26 mouse cellular contexts compared by ENCODE assay signal in the genomic region with DNA sequence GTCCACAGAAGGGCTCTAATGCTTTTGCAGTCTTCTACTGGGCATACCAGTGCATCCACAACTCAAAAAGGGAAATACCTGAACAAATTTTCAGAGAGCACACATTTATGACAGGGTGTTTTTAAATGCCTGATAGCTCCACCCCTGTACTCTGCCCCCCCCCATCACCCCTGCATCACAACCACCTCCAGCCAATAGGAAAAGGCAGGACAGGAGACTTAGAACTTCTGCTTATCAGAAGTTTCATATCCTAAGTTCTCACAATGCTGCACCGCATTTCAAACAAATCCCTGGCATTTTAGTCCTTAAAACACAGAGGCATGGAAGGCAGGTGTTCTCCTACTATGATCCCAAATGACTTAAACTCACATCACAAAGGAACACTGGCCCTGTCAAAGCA. TPM values are rescaled to one million over a fixed set of nuclear protein-coding genes. Genes with fewer than 3 reads are reported as not detected.
"Had no signal": no experiment of that assay in that cellular context is flagged by ENCODE, and none has a peak within 500 bp of the region (broad histone marks: within the 10 kb centered on the region; RNA-seq: fewer than 3 reads in every experiment).

No protein-coding gene starts in this region.

- H3K4me1 ChIP-seq: heart, embryonic 10.5 days; heart, embryonic 12.5 days; hindbrain, embryonic 13.5 days; hindbrain, embryonic 15.5 days; intestine, embryonic 15.5 days; limb, embryonic 10.5 days; limb, embryonic 12.5 days; liver, embryonic 13.5 days had no signal

- H3K4me2 ChIP-seq: heart, embryonic 12.5 days; hindbrain, embryonic 13.5 days; hindbrain, embryonic 15.5 days; intestine, embryonic 15.5 days; limb, embryonic 12.5 days; liver, embryonic 11.5 days; liver, embryonic 13.5 days had no signal

- H3K36me3 ChIP-seq: heart, embryonic 10.5 days; heart, embryonic 12.5 days; hindbrain, embryonic 13.5 days; hindbrain, embryonic 15.5 days; intestine, embryonic 15.5 days; limb, embryonic 10.5 days; limb, embryonic 12.5 days; liver, embryonic 13.5 days had no signal

- H3K27ac ChIP-seq: gastrocnemius, adult 2 months; heart, embryonic 10.5 days; hindbrain, embryonic 13.5 days; hindbrain, embryonic 15.5 days; intestine, embryonic 15.5 days; layer of hippocampus, adult 2 months; left cerebral cortex, adult 2 months; limb, embryonic 10.5 days; limb, embryonic 12.5 days; liver, embryonic 13.5 days had no signal

- H3K9ac ChIP-seq: heart, embryonic 12.5 days; hindbrain, embryonic 13.5 days; hindbrain, embryonic 15.5 days; intestine, embryonic 15.5 days; limb, embryonic 12.5 days; liver, embryonic 13.5 days had no signal

- H3K27me3 ChIP-seq: heart, embryonic 12.5 days; hindbrain, embryonic 13.5 days; hindbrain, embryonic 15.5 days; intestine, embryonic 15.5 days; limb, embryonic 12.5 days; liver, embryonic 13.5 days had no signal

- ATAC-seq: inflammation-experienced regulatory T-cells, adult 6 months; intestine, embryonic 15.5 days; intestine, postnatal 0 days had no signal

- DNase-seq: gastrocnemius, adult 2 months; gastrocnemius, postnatal 10 days; gastrocnemius, postnatal 25 days; heart, adult 18-20 months; heart, postnatal 10 days; heart, postnatal 36 days; kidney, adult 18-20 months; kidney, adult 9 months; kidney, postnatal 10 days; kidney, postnatal 25 days; kidney, postnatal 4 days; liver; liver, embryonic 13.5 days had no signal

- H3K4me3 ChIP-seq: gastrocnemius, adult 2 months; heart, embryonic 10.5 days; heart, embryonic 12.5 days; hindbrain, embryonic 13.5 days; hindbrain, embryonic 15.5 days; intestine, embryonic 15.5 days; layer of hippocampus, adult 2 months; left cerebral cortex, adult 2 months; limb, embryonic 10.5 days; limb, embryonic 12.5 days; liver, embryonic 13.5 days had no signal

- H3K9me3 ChIP-seq: heart, embryonic 10.5 days; heart, embryonic 12.5 days; hindbrain, embryonic 13.5 days; hindbrain, embryonic 15.5 days; intestine, embryonic 15.5 days; limb, embryonic 10.5 days; limb, embryonic 12.5 days; liver, embryonic 13.5 days had no signal

RNA-seq across cellular contexts. Expression of a gene that starts 55.4 kb away (rescaled TPM):
- total RNA-seq: gastrocnemius, postnatal 25 days; heart, adult 18-20 months; heart, adult 8-10 months; heart, postnatal 10 days; heart, postnatal 36 days had no signal
